Mouse (Mus musculus) lung, postnatal 0 days (tissue): ENCODE data around the gene Tnfrsf19.

Source experiments
- CTCF ChIP-seq: IDR thresholded peaks from 2 replicates; pipeline ENCODE4 v1.5.1; 2016; ENCODE audit warnings: antibody characterized with exemption, mild to moderate bottlenecking
- EP300 ChIP-seq: IDR thresholded peaks from 2 replicates; pipeline ENCODE4 v1.6.1; 2016; ENCODE audit warnings: antibody characterized with exemption, mild to moderate bottlenecking, control low read depth

- TF ChIP-seq CTCF (no peak), EP300 (no peak)
Observed at GRCm38 (mm10) chr14:61012397-61012931, 33.8 kb downstream of the Tnfrsf19 start.
